Comparison of ENCODE assay signal across 15 mouse cellular contexts in genomic region chr19:45917856-45918255, GRCm38 (mm10).
DNase-seq lines count a peak whose midpoint lies in the region; ATAC-seq lines count a peak whose summit lies in the region.
"Had no signal": no experiment of that assay in that cellular context is flagged by ENCODE, and none has a peak within 500 bp of the region (broad histone marks: within the 10 kb centered on the region; RNA-seq: fewer than 3 reads in every experiment).

No protein-coding gene starts in this region.

- H3K27me3 ChIP-seq in heart, embryonic 12.5 days (replicated peaks), result no peaks in the 10 kb centered on the region
- H3K27me3 ChIP-seq in limb, embryonic 10.5 days (ENCODE audit: low read depth, poor library complexity, severe bottlenecking), result no peaks in the 10 kb centered on the region
- H3K27me3 ChIP-seq: kidney, embryonic 15.5 days; limb, embryonic 12.5 days; Patski had no signal

- H3K36me3 ChIP-seq in heart, embryonic 12.5 days, result peaks cover 41% of the 10 kb centered on the region
- H3K36me3 ChIP-seq in limb, embryonic 10.5 days, result peaks cover 37% of the 10 kb centered on the region

- ATAC-seq in heart, embryonic 12.5 days (ENCODE audit: insufficient number of reproducible peaks, low FRiP score), result no peak
- ATAC-seq: Patski had no signal

- no peak overlapping the region for H3K27ac ChIP-seq in heart, embryonic 12.5 days (ENCODE audit: poor library complexity, severe bottlenecking)
- no peak overlapping the region for H3K27ac ChIP-seq in limb, embryonic 10.5 days
- H3K27ac ChIP-seq: kidney, embryonic 15.5 days; limb, embryonic 12.5 days had no signal

- H3K4me3 ChIP-seq in heart, embryonic 12.5 days, result no peak overlapping the region
- H3K4me3 ChIP-seq in limb, embryonic 10.5 days, result no peak overlapping the region
- H3K4me3 ChIP-seq: kidney, embryonic 15.5 days; limb, embryonic 12.5 days had no signal

- H3K9me3 ChIP-seq in heart, embryonic 12.5 days (replicated peaks), result no peaks in the 10 kb centered on the region
- H3K9me3 ChIP-seq in limb, embryonic 10.5 days (replicated peaks), result no peaks in the 10 kb centered on the region
- H3K9me3 ChIP-seq: kidney, embryonic 15.5 days; limb, embryonic 12.5 days had no signal

- H3K4me1 ChIP-seq in heart, embryonic 12.5 days (replicated peaks), result peaks cover 6% of the 10 kb centered on the region; the same call in 1 of the 2 replicates
- H3K4me1 ChIP-seq in limb, embryonic 10.5 days, result no peaks in the 10 kb centered on the region
- H3K4me1 ChIP-seq: kidney, embryonic 15.5 days; limb, embryonic 12.5 days had no signal

- no peak overlapping the region for H3K9ac ChIP-seq in heart, embryonic 12.5 days
- H3K9ac ChIP-seq: kidney, embryonic 15.5 days; limb, embryonic 12.5 days had no signal

- no peak overlapping the region for H3K4me2 ChIP-seq in heart, embryonic 12.5 days
- H3K4me2 ChIP-seq: kidney, embryonic 15.5 days; limb, embryonic 12.5 days had no signal

- DNase-seq in heart, postnatal 4 days, result peak; percentile 19
- peak; percentile 11 for DNase-seq in retina, embryonic 14.5 days (ENCODE audit: low spot score)
- no peak for DNase-seq in retina, postnatal 1 day
- peak; percentile 29 to 47 for DNase-seq in layer of hippocampus, postnatal 10 days (ENCODE audit: low spot score in 2 of 2)
- peak; percentile 30 to 76 for DNase-seq in right cerebral cortex, postnatal 36 days (ENCODE audit: low spot score in 2 of 2)
- no peak for DNase-seq in limb, embryonic 10.5 days (ENCODE audit: low spot score)
- no peak for DNase-seq in cerebellum, adult 11 months
- DNase-seq: adrenal gland, adult 8-10 months; cerebellum, adult 2 months; lung, adult 18-20 months; spleen, adult 18-20 months had no signal

- 67% methylated on average over 3 of the region's 3 CpGs for WGBS in heart, embryonic 12.5 days
- 92% methylated on average over 3 of the region's 3 CpGs for WGBS in limb, embryonic 10.5 days

Comparison
In these comparisons a context has a peak if more than half of its experiments do, and no peak if none do; other contexts are left out.
1. DNase-seq: peak in heart, postnatal 4 days (single experiment), retina, embryonic 14.5 days (single experiment), layer of hippocampus, postnatal 10 days (2 of 2) and right cerebral cortex, postnatal 36 days (2 of 2); none in retina, postnatal 1 day (single experiment), limb, embryonic 10.5 days (single experiment) and cerebellum, adult 11 months (single experiment).